Mouse (Mus musculus) c-Kit-negative CD71-positive TER-119-positive erythroid progenitor cells, embryonic 14.5 days (primary cell): Measurements from ENCODE around the gene Nop10.

Experiments used
- DNase-seq: peaks from one replicate; pipeline ENCODE4 v3.0.0-alpha.2; 2013; ENCODE audit warnings: low read depth, low spot score

Nop10 gene

DNA sequence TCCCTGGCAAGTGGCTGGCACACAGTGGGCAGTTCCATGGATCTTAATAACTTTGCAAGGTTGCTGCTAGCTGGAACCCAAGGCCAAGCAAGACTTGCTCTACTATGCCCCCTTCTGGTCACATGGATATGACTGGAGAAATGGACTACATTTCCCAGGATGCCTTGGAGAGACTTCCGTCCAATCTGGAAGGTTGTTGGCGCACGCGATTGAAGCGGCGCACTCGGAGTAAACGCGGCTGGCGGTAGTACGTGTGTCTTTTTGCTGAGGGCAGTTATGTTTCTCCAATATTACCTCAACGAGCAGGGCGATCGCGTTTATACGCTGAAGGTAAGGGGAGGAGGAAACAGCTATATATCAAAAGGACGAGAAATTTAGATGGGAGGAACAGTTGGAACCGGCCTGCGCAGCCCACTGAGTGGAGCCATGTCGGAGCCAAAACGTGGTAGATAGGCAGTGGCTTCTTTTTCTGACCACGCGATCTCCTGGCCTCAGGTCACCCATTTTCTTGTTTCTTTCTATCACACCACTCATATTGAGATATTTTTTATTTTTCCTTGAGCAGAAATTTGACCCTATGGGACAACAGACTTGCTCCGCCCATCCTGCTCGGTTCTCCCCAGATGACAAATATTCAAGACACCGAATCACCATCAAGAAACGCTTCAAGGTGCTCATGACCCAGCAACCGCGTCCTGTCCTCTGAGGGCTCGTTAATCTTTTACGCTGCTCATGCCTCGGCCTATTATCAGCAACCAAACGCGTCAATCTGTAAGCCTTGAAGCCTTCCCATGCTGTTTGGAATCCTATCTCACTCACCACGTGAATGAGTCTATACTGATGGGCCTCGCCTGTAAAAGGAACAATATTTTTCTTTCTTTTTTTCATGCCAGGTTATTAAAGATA, at the start of gene Nop10:
Nop10 (plus strand) TSS at position 179 of the 906 bp plus-strand sequence.
- peak; percentile 86 for DNase-seq

DNA sequence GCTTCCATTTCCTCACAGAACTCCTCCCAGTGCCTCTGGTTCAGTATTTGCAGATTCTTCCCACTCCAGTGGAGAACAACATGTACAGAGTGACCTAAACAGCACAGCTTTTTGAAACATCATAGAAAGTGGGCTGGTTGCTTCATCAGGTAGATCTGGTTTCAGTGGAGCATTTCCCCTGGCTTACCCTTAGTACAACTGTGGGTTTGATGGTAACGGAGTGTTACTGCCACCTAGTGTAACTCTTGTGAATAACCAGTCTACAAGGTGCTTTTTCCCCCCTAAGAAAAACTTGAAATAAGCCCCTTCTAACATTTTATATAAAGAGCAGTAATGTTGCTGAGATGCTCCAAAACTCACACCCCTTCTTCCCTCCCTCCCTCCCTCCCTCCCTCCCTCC, 45.7 kb upstream of the Nop10 start:
- no peak for DNase-seq

DNA sequence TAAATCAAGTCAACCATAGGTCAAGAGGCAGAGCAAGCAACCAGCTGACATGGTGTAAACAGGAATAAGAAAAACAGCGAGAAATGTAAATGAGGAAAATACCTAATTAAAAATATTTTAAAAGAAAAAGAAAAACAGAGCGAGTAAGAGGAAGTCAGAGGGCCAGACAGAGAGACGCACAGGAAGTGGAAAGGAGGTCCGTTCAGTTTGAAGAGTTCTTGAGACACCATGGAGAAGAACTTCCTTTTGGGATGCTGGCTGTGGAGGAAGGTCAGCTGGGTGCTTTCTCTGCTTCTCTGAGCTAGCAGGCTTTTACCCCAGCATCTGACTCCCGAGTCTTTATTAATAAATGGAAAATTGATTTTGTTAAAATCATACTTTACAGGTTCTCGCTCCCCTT, 44.1 kb upstream of the Nop10 start:
- DNase-seq = no peak

DNA sequence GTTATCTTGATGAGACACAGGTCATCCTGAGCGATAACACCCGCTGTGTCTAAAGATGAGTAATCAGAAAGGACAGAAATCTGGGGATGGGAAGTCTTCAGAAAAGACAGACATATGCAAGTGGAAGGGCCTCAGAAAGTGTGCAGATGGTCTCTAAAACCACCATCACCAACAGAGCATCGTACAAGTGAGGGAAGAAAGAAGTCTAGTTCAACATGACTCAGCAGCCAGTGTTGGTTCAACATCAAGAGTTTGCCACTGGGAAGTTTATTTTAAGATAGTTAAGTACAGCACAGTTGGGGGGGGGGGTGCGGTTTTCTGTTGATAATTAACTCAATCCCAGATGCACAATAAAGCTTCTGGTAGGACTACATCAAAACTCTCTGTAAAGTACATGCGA, 40.8 kb upstream of the Nop10 start:
- no peak for DNase-seq

DNA sequence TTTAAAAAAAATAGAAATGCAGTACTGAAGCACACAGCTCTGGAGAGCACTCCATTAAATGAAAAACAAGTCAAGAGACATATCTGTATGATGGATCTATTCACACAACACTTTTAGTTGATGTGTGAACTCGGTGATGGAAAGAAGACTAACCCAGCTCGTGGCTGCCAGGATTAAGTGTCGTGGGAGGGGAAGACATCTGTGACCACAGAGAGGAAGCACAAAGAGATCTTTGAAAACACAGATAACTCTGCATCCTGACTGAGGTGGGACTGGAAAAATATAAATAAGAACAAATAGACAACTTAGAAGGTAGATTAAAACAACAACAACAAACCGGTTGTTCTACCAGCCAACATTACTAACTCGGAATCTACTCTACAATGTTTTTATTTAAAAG, 39.1 kb upstream of the Nop10 start:
- DNase-seq = no peak

DNA sequence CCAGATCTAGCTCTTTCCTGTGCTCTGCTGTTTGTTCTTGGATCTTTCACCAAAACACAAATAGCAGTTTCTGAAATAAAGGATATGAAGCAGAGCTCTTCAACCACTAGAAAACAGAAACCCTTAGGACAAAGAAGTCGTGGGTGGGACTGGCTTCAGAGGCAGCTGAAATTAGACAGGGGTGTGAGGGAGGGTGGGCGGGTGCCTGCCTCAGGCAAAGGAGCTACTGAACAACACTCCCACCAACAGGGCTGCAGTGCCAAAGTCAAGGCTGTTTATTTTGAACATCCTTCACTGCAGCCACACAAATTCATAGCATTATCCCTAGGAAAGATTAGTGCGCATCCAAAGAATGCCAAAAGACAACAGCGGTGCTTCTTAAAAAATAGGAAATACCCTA, 37.4 kb upstream of the Nop10 start:
- no peak for DNase-seq

DNA sequence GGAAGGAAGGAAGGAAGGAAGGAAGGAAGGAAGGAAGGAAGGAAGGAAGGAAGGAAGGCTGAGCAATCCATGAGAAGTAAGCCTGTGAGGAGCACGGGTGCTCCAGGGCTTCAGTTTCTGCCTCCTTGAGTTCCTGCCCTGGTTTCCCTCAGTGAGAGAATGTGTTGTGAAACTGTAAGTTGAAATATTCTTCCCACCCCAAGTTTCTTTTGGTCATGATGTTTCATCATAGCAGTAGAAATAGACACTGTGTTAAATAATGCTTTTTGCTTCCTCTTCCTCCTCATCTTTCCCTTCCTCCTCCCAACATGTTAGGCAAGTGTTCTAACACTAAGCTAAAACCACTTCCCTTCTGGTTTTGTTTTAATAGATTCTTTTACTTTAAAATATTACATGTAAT, 29.1 kb upstream of the Nop10 start:
- no peak for DNase-seq

DNA sequence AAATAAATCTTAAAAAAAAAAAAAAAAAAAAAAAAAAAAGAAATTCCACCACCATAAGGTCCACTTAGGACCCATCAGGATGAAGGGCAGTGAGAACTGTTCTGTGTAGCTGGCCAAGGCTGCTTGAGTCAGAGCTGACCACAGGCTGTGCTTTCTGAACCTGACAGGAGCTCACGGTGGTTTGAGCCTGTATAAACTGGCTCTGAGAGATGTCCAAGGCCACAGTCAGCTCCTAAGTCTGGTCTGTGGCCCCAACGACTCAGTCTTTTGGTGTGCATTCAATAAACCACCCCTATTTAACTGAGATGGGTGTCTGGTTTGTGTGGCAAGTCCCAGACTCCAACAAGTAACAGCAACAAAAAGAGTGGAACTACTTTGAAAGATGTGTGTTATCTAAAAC, 25.1 kb upstream of the Nop10 start:
- DNase-seq = no peak

DNA sequence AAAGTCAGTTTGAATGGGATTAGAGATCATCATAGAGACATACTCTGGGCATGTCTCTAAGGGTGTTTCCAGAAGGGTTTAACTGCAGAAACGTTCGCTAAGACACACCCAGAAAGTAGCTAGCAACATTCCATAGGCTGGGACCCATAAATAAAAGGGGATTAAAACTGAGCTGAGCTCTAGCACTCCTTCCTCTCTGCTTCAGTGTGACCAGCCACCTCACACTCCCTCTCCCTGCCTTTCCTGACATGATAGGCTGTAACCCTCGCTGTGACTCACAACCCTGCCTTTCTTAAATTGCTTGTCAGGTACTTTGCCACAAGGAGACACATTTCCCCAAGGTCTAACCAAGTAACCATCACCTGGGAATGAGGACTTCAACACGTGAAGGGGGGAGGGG, 23.7 kb upstream of the Nop10 start:
- DNase-seq = no peak

DNA sequence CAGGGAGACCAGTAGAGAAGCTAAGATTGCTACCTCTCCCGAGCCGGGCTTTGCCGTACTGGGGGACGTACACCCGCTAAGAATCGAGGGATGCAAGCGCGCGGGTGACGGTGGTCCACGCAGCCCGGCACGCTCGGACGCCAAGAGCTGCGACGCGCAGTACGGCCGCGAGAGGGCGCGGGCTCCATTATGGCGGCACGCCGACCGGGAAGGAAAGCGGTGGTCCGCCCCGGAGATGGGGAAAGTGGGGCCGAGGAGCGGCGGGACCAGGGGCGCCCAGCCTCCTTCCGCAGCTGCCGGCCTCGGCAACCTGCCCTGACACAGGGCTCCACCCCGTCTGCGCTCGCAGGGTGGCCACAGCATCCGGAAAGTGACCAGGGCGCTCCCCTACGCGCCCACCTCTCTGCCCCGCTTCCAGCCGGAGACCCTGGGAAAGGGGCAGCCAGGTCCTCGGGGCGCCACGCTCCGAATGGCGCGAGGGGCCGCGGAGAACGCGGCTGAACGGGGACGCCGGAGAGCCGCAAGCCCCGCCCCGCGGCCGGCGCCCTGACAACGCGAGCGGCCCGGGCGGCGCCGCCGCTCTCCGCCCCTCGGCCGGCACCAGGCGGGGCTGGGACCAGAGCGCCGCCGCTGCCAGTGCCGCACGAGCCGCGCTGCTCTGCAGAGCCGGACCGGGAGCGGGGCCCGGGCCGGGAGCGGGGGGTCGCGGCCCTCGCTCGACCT, 22.4 kb upstream of the Nop10 start, which contains the start of gene Lpcat4:
Lpcat4 (plus strand) TSS at position 257 of the 723 bp plus-strand sequence.
- DNase-seq = peak; percentile 62

DNA sequence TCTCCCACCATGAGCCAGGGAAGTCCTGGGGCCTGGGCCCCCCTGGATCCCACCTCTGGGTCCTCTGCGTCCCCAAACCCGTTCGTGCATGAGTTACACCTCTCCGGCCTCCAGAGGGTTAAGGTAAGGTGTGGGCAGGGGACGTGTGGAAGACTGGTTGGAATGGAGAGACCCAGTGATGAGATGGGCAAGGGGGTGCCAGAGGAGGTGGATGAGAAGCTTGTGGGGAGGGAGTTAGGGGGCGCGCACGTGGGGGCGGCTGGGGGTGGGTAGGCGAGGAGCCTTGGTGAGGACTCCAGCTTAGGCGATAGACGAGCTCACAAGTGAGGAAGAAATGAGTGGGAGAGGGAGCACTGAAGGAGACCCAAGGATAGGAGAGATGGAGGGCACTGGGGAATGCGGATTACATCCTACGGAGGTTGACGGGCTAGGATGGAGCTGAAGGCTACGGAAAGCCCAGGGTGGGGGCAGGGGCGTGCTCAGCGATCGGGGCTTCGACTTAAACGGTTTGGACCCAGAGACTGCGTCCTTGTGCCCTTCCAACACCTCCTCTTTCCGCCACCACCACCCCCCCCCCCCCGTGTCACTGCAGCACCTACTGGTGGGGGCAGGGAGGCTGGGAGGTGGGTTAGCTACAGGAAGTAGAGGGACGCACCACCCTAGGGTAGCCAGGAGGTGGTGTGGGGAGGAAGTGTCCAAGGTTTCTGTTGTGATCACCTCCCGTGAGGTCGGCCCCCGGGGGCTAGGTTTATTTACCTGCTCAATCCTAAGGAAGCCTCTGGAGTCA, 21.6 kb upstream of the Nop10 start:
- no peak for DNase-seq

DNA sequence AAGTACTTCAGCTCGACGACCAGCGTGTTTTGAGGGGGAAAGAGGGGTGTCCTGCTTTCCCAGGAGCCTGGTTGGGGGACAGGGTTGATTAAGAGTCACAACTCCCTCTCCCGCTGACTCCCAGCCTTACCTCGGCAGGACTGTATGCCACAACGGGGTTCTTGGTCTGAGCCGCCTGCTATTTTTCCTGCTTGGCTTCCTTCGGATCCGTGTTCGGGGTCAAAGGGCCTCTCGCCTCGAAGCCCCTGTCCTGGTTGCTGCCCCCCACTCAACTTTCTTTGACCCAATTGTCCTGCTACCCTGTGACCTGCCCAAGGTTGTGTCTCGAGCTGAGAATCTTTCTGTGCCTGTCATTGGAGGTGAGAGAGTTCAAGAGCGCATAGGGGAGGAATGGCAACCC, 19.9 kb upstream of the Nop10 start:
- DNase-seq = no peak

DNA sequence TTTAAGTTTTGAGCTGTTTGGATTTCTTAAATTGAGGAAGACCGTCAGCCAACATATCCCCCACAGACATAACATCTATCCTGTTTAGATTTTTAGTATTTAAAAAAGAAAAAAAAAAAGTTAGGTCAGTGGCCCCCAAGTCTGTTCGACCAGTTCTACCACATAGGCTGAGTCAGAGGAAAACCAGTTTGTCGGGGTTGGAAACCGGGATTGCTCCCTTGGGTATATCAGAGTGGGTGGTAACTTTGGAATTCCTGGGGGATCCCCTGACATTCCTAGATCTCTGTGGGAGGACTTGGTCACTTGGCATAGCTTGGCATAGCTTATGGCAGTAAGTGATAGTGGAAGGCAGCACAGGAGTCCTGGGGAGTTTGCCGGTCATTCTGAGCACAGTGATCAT, 16.4 kb upstream of the Nop10 start:
- DNase-seq = no peak

DNA sequence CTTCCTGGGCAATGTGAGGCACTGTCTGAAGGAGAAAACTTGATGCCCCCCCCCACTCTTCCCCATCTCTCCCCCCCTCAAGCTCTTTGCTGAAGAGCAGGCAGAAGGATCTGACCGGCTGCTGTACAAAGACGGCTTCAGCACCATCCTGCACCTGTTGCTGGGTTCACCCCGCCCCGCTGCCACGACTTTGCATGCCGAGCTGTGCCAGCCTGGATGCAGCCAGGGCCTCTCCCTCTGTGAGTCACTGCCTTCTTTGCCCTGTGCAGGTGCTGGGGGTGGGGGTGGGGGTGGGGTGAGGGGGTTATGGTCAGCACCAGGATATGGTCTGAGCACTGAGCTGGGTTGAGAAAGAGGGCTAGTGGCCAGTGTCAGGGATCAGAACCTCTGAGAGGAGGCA, 15.5 kb upstream of the Nop10 start:
- DNase-seq = no peak

DNA sequence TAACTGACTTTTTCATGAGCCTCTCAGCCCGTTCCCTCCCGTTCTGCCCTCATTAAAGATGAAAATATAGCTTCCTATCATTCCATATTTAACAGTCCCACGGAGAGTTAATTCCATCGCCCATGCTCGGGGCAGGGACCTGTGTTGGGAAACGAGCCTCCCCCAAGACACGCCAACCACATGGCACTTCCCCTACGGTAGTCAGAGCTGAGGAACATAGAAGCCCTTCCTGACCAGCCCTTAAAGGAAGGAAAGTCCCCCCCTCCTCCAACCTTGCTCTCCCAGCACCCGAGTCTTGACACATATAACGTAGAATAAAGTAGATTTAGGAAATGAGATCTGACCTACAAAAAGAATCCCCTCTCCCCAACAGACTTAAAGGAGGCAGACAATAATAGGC, 14.4 kb upstream of the Nop10 start:
- DNase-seq = no peak

DNA sequence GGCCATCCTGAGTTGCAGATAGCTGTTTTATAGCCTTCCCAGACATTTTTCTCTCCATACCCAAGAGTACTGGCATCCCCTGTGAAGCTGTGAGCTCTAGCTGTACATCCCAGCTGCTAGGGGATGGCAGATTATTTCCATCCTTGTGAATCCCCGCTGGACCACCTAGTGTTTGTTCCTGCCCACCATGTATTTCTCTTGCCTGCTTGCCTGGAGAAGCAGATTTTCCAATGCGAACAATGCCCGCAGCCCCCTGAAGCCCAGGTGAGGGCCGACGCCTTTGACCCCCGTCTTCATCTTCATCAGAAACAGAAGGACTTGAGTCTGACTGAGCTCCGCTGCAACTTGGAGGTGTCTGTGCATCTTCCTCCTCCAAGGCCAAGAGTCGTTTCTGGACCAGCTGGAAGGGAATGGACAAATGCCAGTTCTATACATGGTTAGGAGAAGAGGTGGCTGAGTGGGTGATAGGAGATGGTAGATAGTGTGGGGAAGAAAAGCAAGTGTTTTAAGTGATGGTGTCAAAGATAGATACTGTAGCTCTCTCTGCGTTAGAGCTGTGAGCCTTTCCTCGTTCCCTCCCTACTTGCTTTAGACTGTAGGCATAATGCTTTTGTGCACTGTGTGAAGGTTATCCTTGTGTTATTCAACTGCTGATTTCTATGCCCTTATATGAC, 11.8 kb upstream of the Nop10 start:
- DNase-seq = no peak

DNA sequence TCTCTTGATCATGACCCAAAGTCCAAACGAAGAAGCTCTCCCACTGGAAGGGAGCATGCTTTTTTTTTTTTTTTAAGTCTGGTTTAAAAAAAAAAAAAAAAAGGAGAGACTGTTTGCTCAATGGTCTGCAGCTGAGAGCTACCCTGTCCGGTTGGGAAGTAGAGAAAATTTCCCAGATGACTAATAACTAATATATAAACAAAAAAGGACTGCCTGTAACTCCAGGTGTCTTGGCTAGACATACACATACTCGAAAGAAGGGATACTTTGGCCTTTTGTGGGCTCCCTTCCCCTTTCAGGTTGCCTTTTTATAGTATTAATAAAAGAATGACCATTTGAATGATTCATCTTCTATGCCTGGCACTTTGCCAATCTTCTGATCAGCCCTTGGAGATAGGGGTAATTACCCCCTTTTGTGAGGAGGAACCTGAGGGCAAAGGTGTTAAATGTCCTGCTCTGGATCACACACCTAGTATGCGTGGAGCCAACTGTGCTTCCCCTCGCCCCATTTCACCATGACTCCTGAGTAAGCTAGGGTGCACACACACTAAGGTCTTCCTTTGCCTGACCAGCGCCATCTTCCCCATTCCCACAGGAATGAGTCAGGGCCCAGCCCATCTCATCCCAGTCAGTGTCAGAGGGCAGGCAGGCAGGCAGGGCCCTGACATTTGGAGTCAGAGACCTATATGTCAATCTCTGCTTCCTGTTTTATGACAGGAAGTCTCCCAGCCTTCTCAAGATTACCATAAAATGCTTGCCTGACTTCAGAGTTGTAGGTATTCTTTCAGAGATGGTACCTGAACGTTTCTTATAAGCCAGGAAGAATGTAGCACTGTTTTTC, 6.8 kb upstream of the Nop10 start:
- no peak for DNase-seq

DNA sequence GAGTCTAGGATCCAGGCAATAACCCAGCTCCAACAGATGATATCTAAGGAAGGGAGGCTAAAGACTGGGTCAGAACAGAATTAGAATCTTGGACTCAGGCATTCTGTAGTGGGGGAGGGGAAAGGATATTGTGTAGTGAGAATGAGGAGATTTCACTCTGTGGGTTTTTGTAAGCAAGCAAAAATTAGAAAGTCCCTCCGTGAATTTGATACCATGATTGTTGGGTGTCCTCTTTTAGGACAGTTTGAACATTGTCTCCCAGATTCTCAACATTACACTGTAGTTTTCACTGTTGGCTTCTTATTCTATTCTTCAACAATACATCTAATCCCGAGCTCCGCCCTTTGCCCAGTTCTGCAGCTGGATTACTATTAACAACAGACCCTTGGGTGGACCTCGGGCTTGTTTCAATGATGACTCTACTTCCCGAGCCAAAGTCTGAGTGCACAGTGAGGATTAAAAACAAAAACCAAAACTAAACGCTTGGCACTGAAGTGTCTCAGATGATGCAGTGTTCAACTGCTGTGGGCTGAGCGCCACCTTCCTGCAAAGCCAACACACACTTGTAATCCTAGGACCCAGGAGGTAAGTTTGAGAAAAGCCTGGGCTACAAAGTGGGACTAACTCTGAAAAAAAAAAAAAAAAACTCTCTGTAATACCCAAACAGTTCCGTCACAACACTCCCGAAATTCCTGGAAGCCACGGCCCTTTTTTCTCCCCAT, 2.3 kb upstream of the Nop10 start, which contains the start of gene Nutm1:
Nutm1 (minus strand) TSS at position 51 of the 722 bp plus-strand sequence.
- no peak for DNase-seq

DNA sequence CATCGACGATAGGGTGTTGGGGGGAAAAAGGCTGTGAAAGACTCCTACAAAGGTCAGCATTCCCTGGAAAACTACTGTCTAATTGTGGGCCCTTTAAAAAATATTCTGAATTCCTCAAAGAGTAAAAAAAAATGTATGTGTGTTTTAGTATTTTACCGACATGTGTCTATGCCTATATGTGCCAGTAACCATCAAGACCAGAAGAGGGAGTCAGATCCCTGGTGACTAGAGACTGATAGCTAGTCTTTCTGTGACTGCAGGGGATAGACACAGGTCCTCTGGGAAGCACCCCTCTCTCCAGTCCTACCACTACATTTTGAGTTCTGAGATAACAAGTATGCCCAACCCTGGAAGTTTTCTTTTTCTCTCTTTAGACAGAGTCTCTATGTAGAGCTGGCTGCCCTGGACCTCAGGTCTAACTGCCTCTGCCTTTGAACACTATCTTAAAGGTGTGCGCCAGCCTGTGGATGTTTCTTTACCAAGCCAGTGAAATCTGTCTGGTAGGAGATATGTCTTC, 1.1 kb downstream of the Nop10 start:
- no peak for DNase-seq

DNA sequence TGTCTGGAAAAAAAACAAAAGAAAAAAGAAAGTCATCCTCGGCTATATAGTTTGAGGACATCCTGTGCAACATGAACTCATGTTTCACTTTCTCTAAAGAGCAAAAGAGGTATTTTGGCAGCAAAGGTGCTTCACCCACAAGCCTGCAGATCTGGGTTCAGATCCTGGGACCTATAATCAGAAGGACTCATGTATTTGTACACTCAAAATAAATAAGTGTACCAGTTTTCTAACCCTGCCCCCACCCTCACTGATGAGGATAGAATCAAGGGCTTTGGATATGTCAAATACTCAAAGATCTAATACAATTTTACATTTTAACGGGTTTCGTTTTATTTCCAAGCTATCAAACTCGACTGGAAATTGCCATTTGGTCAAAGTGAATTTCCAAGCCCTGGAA, 2.6 kb downstream of the Nop10 start:
- no peak for DNase-seq
